Mouse (Mus musculus) ES-E14 (cell line): ENCODE results near the gene Krt80. TPM values are rescaled to one million over a fixed set of nuclear protein-coding genes. Genes with fewer than 3 reads are reported as not detected.

Experiments used
- DNase-seq: peaks from one replicate; pipeline ENCODE4 v3.0.0-alpha.2; 2013; ENCODE audit warnings: low read depth, low spot score
- H3K27ac ChIP-seq: 2 replicates; pipeline ENCODE4 v1.5.1; 2012; ENCODE audit warnings: low read depth, mild to moderate bottlenecking, low read length, moderate library complexity, mixed read lengths; ENCODE audit not compliant: poor library complexity, insufficient read depth, severe bottlenecking
- H3K36me3 ChIP-seq: 2 replicates; pipeline ENCODE4 v1.6.1; 2012; ENCODE audit warnings: mild to moderate bottlenecking, low read length, moderate library complexity, mixed read lengths; ENCODE audit not compliant: control insufficient read depth, poor library complexity, insufficient read depth, severe bottlenecking
- H3K4me1 ChIP-seq, 2 experiments: fragments of 150-350 bp in 1 of 2; sonication (generic) in 1 of 2; 2 replicates each; pipeline ENCODE4 v1.6.1; 2012; ENCODE audit warnings: low read length in 2 of 2, mild to moderate bottlenecking in 1 of 2, mixed read lengths in 1 of 2; ENCODE audit not compliant: control insufficient read depth in 2 of 2, insufficient read depth in 2 of 2, poor library complexity in 1 of 2
- H3K4me3 ChIP-seq, 2 experiments: fragments of 150-350 bp in 1 of 2; sonication (generic) in 1 of 2; 2 replicates each; pipeline ENCODE4 v1.5.1; 2012; ENCODE audit warnings: low read length in 2 of 2, low read depth in 1 of 2, mild to moderate bottlenecking in 1 of 2, mixed read lengths in 1 of 2; ENCODE audit not compliant: insufficient read depth in 1 of 2, poor library complexity in 1 of 2, severe bottlenecking in 1 of 2
- H3K9ac ChIP-seq: 2 replicates; pipeline ENCODE4 v1.6.1; 2012; ENCODE audit warnings: low read depth, mild to moderate bottlenecking, low read length, mixed read lengths; ENCODE audit not compliant: poor library complexity, insufficient read depth, severe bottlenecking
- H3K9me3 ChIP-seq: fragments of 150-350 bp; sonication (generic); 2 replicates; pipeline ENCODE4 v1.6.1; 2012; ENCODE audit warnings: low read depth, mild to moderate bottlenecking, low read length; ENCODE audit not compliant: control insufficient read depth, insufficient read depth
- CHD2 ChIP-seq: IDR thresholded peaks from 2 replicates; pipeline ENCODE4 v1.6.1; 2014; ENCODE audit warnings: mild to moderate bottlenecking, low read depth, low read length, inconsistent platforms
- HCFC1 ChIP-seq: IDR thresholded peaks from 2 replicates; pipeline ENCODE4 v1.6.1; 2012; ENCODE audit warnings: low read length, inconsistent platforms, borderline replicate concordance; ENCODE audit not compliant: insufficient read depth
- MAFK ChIP-seq: IDR thresholded peaks from 2 replicates; pipeline ENCODE4 v1.6.1; 2014; ENCODE audit warnings: mild to moderate bottlenecking, low read depth, low read length, inconsistent platforms; ENCODE audit not compliant: insufficient read depth
- ZC3H11A ChIP-seq: IDR thresholded peaks from 2 replicates; pipeline ENCODE4 v1.6.1; 2012; ENCODE audit warnings: low read depth, mild to moderate bottlenecking, inconsistent platforms, low read length, borderline replicate concordance
- ZNF384 ChIP-seq: IDR thresholded peaks from 2 replicates; pipeline ENCODE4 v1.6.1; 2012; ENCODE audit warnings: low read depth, low read length, inconsistent platforms
- in situ Hi-C, 2 experiments: fragments of 600-800 bp; cut with MboI; formaldehyde crosslinking; loops; one replicate each; pipeline ENCODE4 v1.15.1; 2025; ENCODE audit warnings: low sequenced_read_pairs in 2 of 2, inconsistent platforms in 1 of 2; ENCODE audit not compliant: unreplicated experiment in 2 of 2
- total RNA-seq: library from RNA; depleted of rRNA; stranded (reverse); fragments of 300-350 nt; gene quantifications from 2 replicates; pipeline ENCODE4 v1.2.3, GENCODE M21; 2012

Gene Krt80
- total RNA-seq, 1 experiment = 0.18 TPM

- H3K9ac ChIP-seq = no peak overlapping the region
- H3K36me3 ChIP-seq = no peaks in the 10 kb centered on the region
- H3K4me3 ChIP-seq = no peak overlapping the region
- no peak for DNase-seq
- TF ChIP-seq HCFC1 = no peak
- TF ChIP-seq ZNF384 = no peak
- no peak for TF ChIP-seq CHD2
- no peak for TF ChIP-seq ZC3H11A
- no peak for TF ChIP-seq MAFK
- in situ Hi-C loops = no loop called here
- no peak overlapping the region for H3K27ac ChIP-seq
- H3K4me1 ChIP-seq = peaks cover 0 to 17% of the 10 kb centered on the region in 2 experiments; a peak in 1 of 4 replicates
- no peaks in the 10 kb centered on the region for H3K9me3 ChIP-seq
Measured at GRCm38 (mm10) chr15:101364891-101365671, 4.9 kb downstream of the Krt80 start.

GRCm38 (mm10) chr15:101364425-101364824 lies 5.5 kb downstream of the Krt80 start:
- DNase-seq = no peak
- Histone ChIP-seq H3K4me3 (no peak overlapping the region), H3K9me3 (no peaks in the 10 kb centered on the region), H3K9ac (no peak overlapping the region), H3K27ac (no peak overlapping the region), H3K36me3 (no peaks in the 10 kb centered on the region), H3K4me1 (peaks cover 0 to 13% of the 10 kb centered on the region in 2 experiments; a peak in 1 of 4 replicates)
- TF ChIP-seq ZNF384 (no peak), HCFC1 (no peak), CHD2 (no peak), ZC3H11A (no peak), MAFK (no peak)
- in situ Hi-C loops = no loop called here

- no peak overlapping the region for H3K4me3 ChIP-seq
- H3K9me3 ChIP-seq = no peaks in the 10 kb centered on the region
- H3K4me1 ChIP-seq = peaks cover 0 to 9% of the 10 kb centered on the region in 2 experiments; a peak in 1 of 4 replicates
- DNase-seq = no peak
- H3K27ac ChIP-seq = no peak overlapping the region
- in situ Hi-C loops = no loop called here
- no peaks in the 10 kb centered on the region for H3K36me3 ChIP-seq
- TF ChIP-seq ZC3H11A (no peak), MAFK (no peak)
- no peak overlapping the region for H3K9ac ChIP-seq
Measured at GRCm38 (mm10) chr15:101363933-101364332, 6.0 kb downstream of the Krt80 start.

GRCm38 (mm10) chr15:101362393-101363010 lies 7.5 kb downstream of the Krt80 start:
- TF ChIP-seq ZNF384 (no peak), CHD2 (no peak), MAFK (no peak), HCFC1 (no peak), ZC3H11A (no peak)
- no peak for DNase-seq
- Histone ChIP-seq H3K27ac (no peak overlapping the region), H3K4me3 (no peak overlapping the region), H3K4me1 (peaks cover 0 to 9% of the 10 kb centered on the region in 2 experiments; a peak in 1 of 4 replicates), H3K36me3 (no peaks in the 10 kb centered on the region), H3K9me3 (no peaks in the 10 kb centered on the region), H3K9ac (no peak overlapping the region)
- in situ Hi-C loops = no loop called here
